Mouse (Mus musculus) spleen, adult 18-20 months (tissue): ENCODE measurements around the gene Mapkapk2.

Experiments
- DNase-seq, 2 experiments: peaks; one replicate each; pipeline ENCODE4 v3.0.0; 2022; ENCODE audit warnings: mixed read lengths in 2 of 2

Gene Mapkapk2

GRCm38 (mm10) chr1:131110525-131111106 lies 13.0 kb upstream of the Mapkapk2 start:
- DNase-seq: peak in 1 of 2 experiments; percentile 44

- DNase-seq: no peak
These were observed 10.1 kb upstream of the Mapkapk2 start for GRCm38 (mm10) chr1:131107575-131108308.

- peak; percentile 35 to 36 for DNase-seq
These were observed 6.3 kb upstream of the Mapkapk2 start for GRCm38 (mm10) chr1:131103776-131104424.

- no peak for DNase-seq
These were observed 3.2 kb upstream of the Mapkapk2 start for GRCm38 (mm10) chr1:131100808-131101207.

GRCm38 (mm10) chr1:131096803-131097699 lies 575 bp downstream of the Mapkapk2 start:
- DNase-seq: peak; percentile 39 to 57

- no peak for DNase-seq
These were observed 1.4 kb downstream of the Mapkapk2 start for GRCm38 (mm10) chr1:131096132-131096695.

GRCm38 (mm10) chr1:131095574-131095973 lies 2.1 kb downstream of the Mapkapk2 start:
- no peak for DNase-seq

GRCm38 (mm10) chr1:131093889-131094288 lies 3.7 kb downstream of the Mapkapk2 start:
- DNase-seq: no peak

- no peak for DNase-seq
These were observed 4.8 kb downstream of the Mapkapk2 start for GRCm38 (mm10) chr1:131092846-131093245.

GRCm38 (mm10) chr1:131092173-131092572 lies 5.5 kb downstream of the Mapkapk2 start:
- DNase-seq: no peak

GRCm38 (mm10) chr1:131091481-131091880 lies 6.1 kb downstream of the Mapkapk2 start:
- no peak for DNase-seq

GRCm38 (mm10) chr1:131090877-131091276 lies 6.7 kb downstream of the Mapkapk2 start:
- no peak for DNase-seq

GRCm38 (mm10) chr1:131090261-131090660 lies 7.4 kb downstream of the Mapkapk2 start:
- no peak for DNase-seq

GRCm38 (mm10) chr1:131089525-131090127 lies 8.0 kb downstream of the Mapkapk2 start:
- DNase-seq: no peak

- DNase-seq: no peak
These were observed 9.1 kb downstream of the Mapkapk2 start for GRCm38 (mm10) chr1:131088547-131088946.

GRCm38 (mm10) chr1:131086907-131087306 lies 10.7 kb downstream of the Mapkapk2 start:
- DNase-seq: no peak

GRCm38 (mm10) chr1:131085957-131086739 lies 11.5 kb downstream of the Mapkapk2 start:
- no peak for DNase-seq

GRCm38 (mm10) chr1:131085272-131085671 lies 12.4 kb downstream of the Mapkapk2 start:
- no peak for DNase-seq

- no peak for DNase-seq
These were observed 13.3 kb downstream of the Mapkapk2 start for GRCm38 (mm10) chr1:131084289-131084688.

GRCm38 (mm10) chr1:131083609-131084008 lies 14.0 kb downstream of the Mapkapk2 start:
- no peak for DNase-seq

- no peak for DNase-seq
These were observed 14.5 kb downstream of the Mapkapk2 start for GRCm38 (mm10) chr1:131083122-131083521.
